Mouse (Mus musculus): Measurements from ENCODE around the gene 2300009A05Rik. TPM values are rescaled to one million over a fixed set of nuclear protein-coding genes. Genes with fewer than 3 reads are reported as not detected.

The 2300009A05Rik gene
- total RNA-seq (2021): 10 to 100 TPM; 23.1 to 24.2 TPM
- long read RNA-seq, experiment 1, transcript 2300009A05Rik-201 (2 exons, 595 nt): major isoform, 16 of 18 reads
- long read RNA-seq, experiment 1, partial matches to known transcripts: 0 of 18 reads
- long read RNA-seq, experiment 1, other reads (novel, unspliced or antisense): 1 of 18 reads
- long read RNA-seq, experiment 2, transcript 2300009A05Rik-201 (2 exons, 595 nt): major isoform, 9 of 11 reads
- long read RNA-seq, experiment 2, partial matches to known transcripts: 0 of 11 reads
- long read RNA-seq, experiment 2, other reads (novel, unspliced or antisense): 0 of 11 reads

GRCm38 (mm10) chr9:63398611-63399462 is at the start of gene 2300009A05Rik:
TSS of gene 2300009A05Rik (minus strand) at chr9:63399246.
- DNase-seq (ENCODE audit: low spot score): peak; percentile 96

GRCm38 (mm10) chr9:63443695-63444094 is 44.6 kb upstream of the 2300009A05Rik start:
- peak; percentile 4 for DNase-seq (ENCODE audit: low spot score)

- no peak for DNase-seq (ENCODE audit: low spot score)
Observed at GRCm38 (mm10) chr9:63430652-63431051, 31.6 kb upstream of the 2300009A05Rik start.

- peak; percentile 2 for DNase-seq (ENCODE audit: low spot score)
Observed at GRCm38 (mm10) chr9:63421096-63421736, 22.2 kb upstream of the 2300009A05Rik start.

- no peak for DNase-seq (ENCODE audit: low spot score)
Observed at GRCm38 (mm10) chr9:63420396-63420795, 21.4 kb upstream of the 2300009A05Rik start.

GRCm38 (mm10) chr9:63400176-63400575 is 1.1 kb upstream of the 2300009A05Rik start:
- no peak for DNase-seq (ENCODE audit: low spot score)

- no peak for DNase-seq (ENCODE audit: low spot score)
Observed at GRCm38 (mm10) chr9:63399463-63399815, 393 bp upstream of the 2300009A05Rik start.

GRCm38 (mm10) chr9:63395612-63396011 is 3.4 kb downstream of the 2300009A05Rik start:
- no peak for DNase-seq (ENCODE audit: low spot score)

- DNase-seq (ENCODE audit: low spot score): no peak
Observed at GRCm38 (mm10) chr9:63391307-63391706, 7.7 kb downstream of the 2300009A05Rik start.

GRCm38 (mm10) chr9:63382761-63383160 is 16.3 kb downstream of the 2300009A05Rik start:
- DNase-seq (ENCODE audit: low spot score): no peak

- no peak for DNase-seq (ENCODE audit: low spot score)
Observed at GRCm38 (mm10) chr9:63380326-63380725, 18.7 kb downstream of the 2300009A05Rik start.

GRCm38 (mm10) chr9:63378174-63378573 is 20.9 kb downstream of the 2300009A05Rik start:
- DNase-seq (ENCODE audit: low spot score): no peak

GRCm38 (mm10) chr9:63377270-63378142 is 21.5 kb downstream of the 2300009A05Rik start, which contains the start of gene Map2k5:
TSS of gene Map2k5 (minus strand) at chr9:63377902.
- DNase-seq (ENCODE audit: low spot score): peak; percentile 92

- peak; percentile 24 for DNase-seq (ENCODE audit: low spot score)
Observed at GRCm38 (mm10) chr9:63373315-63373714, 25.7 kb downstream of the 2300009A05Rik start.

GRCm38 (mm10) chr9:63372541-63372940 is 26.5 kb downstream of the 2300009A05Rik start:
- DNase-seq (ENCODE audit: low spot score): no peak

GRCm38 (mm10) chr9:63360410-63360809 is 38.6 kb downstream of the 2300009A05Rik start:
- DNase-seq (ENCODE audit: low spot score): no peak

- DNase-seq (ENCODE audit: low spot score): no peak
Observed at GRCm38 (mm10) chr9:63359016-63359415, 40.0 kb downstream of the 2300009A05Rik start.

GRCm38 (mm10) chr9:63356721-63357120 is 42.3 kb downstream of the 2300009A05Rik start:
- no peak for DNase-seq (ENCODE audit: low spot score)

GRCm38 (mm10) chr9:63356278-63356677 is 42.8 kb downstream of the 2300009A05Rik start:
- no peak for DNase-seq (ENCODE audit: low spot score)

GRCm38 (mm10) chr9:63354168-63354567 is 44.9 kb downstream of the 2300009A05Rik start:
- no peak for DNase-seq (ENCODE audit: low spot score)

- no peak for DNase-seq (ENCODE audit: low spot score)
Observed at GRCm38 (mm10) chr9:63350030-63350429, 49.0 kb downstream of the 2300009A05Rik start.
